ENCODE assay signal across 16 mouse cellular contexts in the genomic region with DNA sequence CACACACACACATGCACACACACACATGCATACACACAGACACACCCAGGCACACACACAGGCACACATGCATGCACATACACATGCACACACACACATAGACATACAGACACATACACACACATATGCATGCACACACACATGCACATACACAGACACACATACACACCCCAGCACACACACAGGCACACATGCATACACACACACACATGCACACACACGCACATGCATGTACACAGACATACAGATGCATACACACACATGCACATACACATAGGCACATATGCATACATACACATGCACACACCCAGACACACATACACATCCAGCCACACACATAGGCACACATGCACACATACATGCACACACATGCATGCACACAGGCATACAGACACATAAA.
"Had no signal": no experiment of that assay in that cellular context is flagged by ENCODE, and none has a peak within 500 bp of the region (broad histone marks: within the 10 kb centered on the region; RNA-seq: fewer than 3 reads in every experiment).

No protein-coding gene starts in this region.

- H3K4me3 ChIP-seq: midbrain, embryonic 10.5 days; midbrain, embryonic 12.5 days; neural tube, embryonic 12.5 days had no signal

- H3K4me1 ChIP-seq: midbrain, embryonic 10.5 days; midbrain, embryonic 12.5 days; neural tube, embryonic 12.5 days had no signal

- ATAC-seq: midbrain, embryonic 16.5 days had no signal

- H3K27me3 ChIP-seq: midbrain, embryonic 12.5 days; neural tube, embryonic 12.5 days had no signal

- H3K4me2 ChIP-seq: lung, embryonic 14.5 days; midbrain, embryonic 12.5 days; neural tube, embryonic 12.5 days had no signal

- H3K9ac ChIP-seq: lung, embryonic 14.5 days; midbrain, embryonic 12.5 days; neural tube, embryonic 12.5 days had no signal

- H3K27ac ChIP-seq: midbrain, embryonic 10.5 days; midbrain, embryonic 12.5 days; neural tube, embryonic 12.5 days had no signal

- DNase-seq: lung, adult 18-20 months; lung, embryonic 14.5 days; lung, postnatal 10 days; lung, postnatal 4 days; midbrain, embryonic 14.5 days; right cerebral cortex, adult 18-20 months; right cerebral cortex, postnatal 25 days; right cerebral cortex, postnatal 4 days; spleen, adult 18-20 months; thymus, adult 2 months; thymus, postnatal 25 days; thymus, postnatal 4 days had no signal
